Mouse (Mus musculus): Measurements from ENCODE around the gene Ush1c. TPM values are rescaled to one million over a fixed set of nuclear protein-coding genes. Genes with fewer than 3 reads are reported as not detected.

Gene Ush1c
- polyA plus RNA-seq, 1 experiment from 2014 or later: 1.4 TPM

- 77% methylated on average over 5 of the region's 5 CpGs for WGBS
- Histone ChIP-seq H3K9ac (no peak overlapping the region), H3K4me1 (no peaks in the 10 kb centered on the region), H3K36me3 (no peaks in the 10 kb centered on the region), H3K27ac (no peak overlapping the region), H3K4me2 (no peak overlapping the region), H3K27me3 (no peaks in the 10 kb centered on the region), H3K4me3 (no peak overlapping the region), H3K9me3 (no peaks in the 10 kb centered on the region)
- ATAC-seq (ENCODE audit: insufficient number of reproducible peaks, insufficient read depth, low FRiP score, low TSS enrichment, low read depth): no peak
Observed at GRCm38 (mm10) chr7:46162731-46163130, 75.6 kb downstream of the Ush1c start.

DNA sequence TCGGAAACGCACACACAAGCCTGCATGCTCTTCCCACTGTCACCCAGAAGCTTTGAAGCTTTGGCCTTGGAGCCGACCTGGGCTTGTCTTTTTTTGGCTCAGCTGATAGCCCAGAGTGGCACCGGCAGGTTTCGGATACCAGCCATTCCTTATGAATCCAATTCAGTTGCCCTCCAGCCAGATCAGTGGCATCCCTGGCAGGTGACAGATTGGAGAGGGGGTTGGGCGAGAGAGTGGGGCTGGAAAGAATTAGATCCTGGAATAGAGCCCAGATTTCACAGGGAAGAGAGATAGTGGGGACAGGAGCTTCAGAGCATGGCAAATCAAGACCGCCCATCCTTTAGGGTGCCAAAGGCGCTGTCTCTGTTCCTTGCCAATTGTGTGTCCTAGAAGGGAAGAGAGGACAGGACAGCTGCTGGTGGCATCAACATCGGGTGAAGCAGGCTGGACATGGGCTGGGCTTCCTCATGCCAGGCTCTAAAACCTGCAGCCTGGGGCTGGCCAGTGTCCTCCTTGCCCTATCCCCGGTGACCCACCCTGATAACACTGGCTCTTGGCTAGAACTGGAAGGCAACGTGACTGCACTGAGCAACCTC is 76.1 kb downstream of the Ush1c start:
- Histone ChIP-seq H3K27ac (no peak overlapping the region), H3K27me3 (no peaks in the 10 kb centered on the region), H3K4me3 (no peak overlapping the region), H3K9ac (no peak overlapping the region), H3K36me3 (no peaks in the 10 kb centered on the region), H3K9me3 (no peaks in the 10 kb centered on the region), H3K4me1 (no peaks in the 10 kb centered on the region), H3K4me2 (no peak overlapping the region)
- 67% methylated on average over 11 of the region's 11 CpGs for WGBS
- ATAC-seq (ENCODE audit: insufficient number of reproducible peaks, insufficient read depth, low FRiP score, low TSS enrichment, low read depth): no peak

DNA sequence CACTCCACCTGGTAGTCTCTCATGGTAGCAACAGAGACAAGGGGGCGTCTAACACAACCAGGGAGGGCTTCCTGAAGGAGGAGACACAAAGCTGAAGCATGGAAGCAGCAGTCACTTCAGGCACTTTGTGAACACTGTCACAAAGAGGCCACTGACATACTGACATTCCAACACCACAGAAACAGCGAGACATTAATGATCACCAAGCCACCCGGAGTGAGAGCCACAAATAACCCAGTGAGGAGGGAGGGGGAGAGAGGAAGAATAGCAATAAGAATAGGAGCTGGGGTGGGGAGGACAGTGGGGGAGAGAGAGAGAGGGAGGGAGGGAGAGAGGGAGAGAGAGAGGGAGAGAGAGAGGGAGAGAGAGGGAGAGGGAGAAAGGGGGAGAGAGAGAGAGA is 76.7 kb downstream of the Ush1c start:
- no peak for ATAC-seq (ENCODE audit: insufficient number of reproducible peaks, insufficient read depth, low FRiP score, low TSS enrichment, low read depth)
- no peak overlapping the region for H3K27ac ChIP-seq
- 28% methylated on average over 3 of the region's 3 CpGs for WGBS
- H3K4me2 ChIP-seq: no peak overlapping the region
- no peaks in the 10 kb centered on the region for H3K27me3 ChIP-seq
- no peaks in the 10 kb centered on the region for H3K9me3 ChIP-seq
- H3K4me1 ChIP-seq: no peaks in the 10 kb centered on the region
- no peaks in the 10 kb centered on the region for H3K36me3 ChIP-seq
- no peak overlapping the region for H3K4me3 ChIP-seq
- no peak overlapping the region for H3K9ac ChIP-seq

DNA sequence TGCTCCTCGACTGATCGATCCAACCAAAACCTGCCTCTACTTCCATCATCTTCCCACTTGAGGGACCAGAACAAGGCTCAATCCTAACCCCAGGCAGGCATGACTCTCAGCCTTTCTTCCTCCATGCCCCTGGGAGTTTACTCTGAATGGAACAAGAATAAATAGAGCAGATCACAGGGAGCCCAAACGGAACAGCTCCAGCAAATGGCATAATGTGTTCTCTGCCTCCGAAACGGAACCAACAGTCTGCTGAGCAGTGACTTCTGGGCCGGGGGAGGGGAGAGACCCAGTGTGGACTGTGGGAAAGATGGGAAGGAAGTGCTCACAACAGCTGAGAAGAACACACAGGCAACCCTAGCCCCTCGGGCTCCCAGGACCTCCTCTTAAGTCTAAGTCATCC is 80.6 kb downstream of the Ush1c start:
- no peak overlapping the region for H3K4me2 ChIP-seq
- no peaks in the 10 kb centered on the region for H3K36me3 ChIP-seq
- no peak overlapping the region for H3K27ac ChIP-seq
- no peak overlapping the region for H3K9ac ChIP-seq
- H3K4me3 ChIP-seq: no peak overlapping the region
- no peaks in the 10 kb centered on the region for H3K4me1 ChIP-seq
- no peaks in the 10 kb centered on the region; the same call in 1 of the 2 replicates for H3K27me3 ChIP-seq
- WGBS: 72% methylated on average over 7 of the region's 7 CpGs
- no peak for ATAC-seq (ENCODE audit: insufficient number of reproducible peaks, insufficient read depth, low FRiP score, low TSS enrichment, low read depth)
- H3K9me3 ChIP-seq: no peaks in the 10 kb centered on the region

- no peaks in the 10 kb centered on the region; the same call in 1 of the 2 replicates for H3K27me3 ChIP-seq
- no peaks in the 10 kb centered on the region for H3K9me3 ChIP-seq
- no peaks in the 10 kb centered on the region for H3K4me1 ChIP-seq
- no peak overlapping the region for H3K9ac ChIP-seq
- no peak for ATAC-seq (ENCODE audit: insufficient number of reproducible peaks, insufficient read depth, low FRiP score, low TSS enrichment, low read depth)
- no peak overlapping the region for H3K27ac ChIP-seq
- 48% methylated on average over 18 of the region's 18 CpGs for WGBS
- H3K4me3 ChIP-seq: no peak overlapping the region
- no peaks in the 10 kb centered on the region for H3K36me3 ChIP-seq
- no peak overlapping the region for H3K4me2 ChIP-seq
Observed at GRCm38 (mm10) chr7:46154498-46155488, 83.5 kb downstream of the Ush1c start.

- no peaks in the 10 kb centered on the region for H3K4me1 ChIP-seq
- no peaks in the 10 kb centered on the region for H3K9me3 ChIP-seq
- WGBS: 77% methylated on average over 9 of the region's 9 CpGs
- H3K27me3 ChIP-seq: no peaks in the 10 kb centered on the region; the same call in 1 of the 2 replicates
- H3K4me3 ChIP-seq: no peak overlapping the region
- H3K4me2 ChIP-seq: no peak overlapping the region
- H3K36me3 ChIP-seq: no peaks in the 10 kb centered on the region
- H3K27ac ChIP-seq: no peak overlapping the region
- no peak for ATAC-seq (ENCODE audit: insufficient number of reproducible peaks, insufficient read depth, low FRiP score, low TSS enrichment, low read depth)
- H3K9ac ChIP-seq: no peak overlapping the region
Observed at GRCm38 (mm10) chr7:46152819-46153351, 85.4 kb downstream of the Ush1c start.

- no peak overlapping the region for H3K9ac ChIP-seq
- 85% methylated on average over 7 of the region's 7 CpGs for WGBS
- no peak overlapping the region for H3K27ac ChIP-seq
- H3K4me3 ChIP-seq: no peak overlapping the region
- no peaks in the 10 kb centered on the region for H3K36me3 ChIP-seq
- H3K9me3 ChIP-seq: no peaks in the 10 kb centered on the region
- no peak overlapping the region for H3K4me2 ChIP-seq
- no peaks in the 10 kb centered on the region for H3K4me1 ChIP-seq
- H3K27me3 ChIP-seq: no peaks in the 10 kb centered on the region
- no peak for ATAC-seq (ENCODE audit: insufficient number of reproducible peaks, insufficient read depth, low FRiP score, low TSS enrichment, low read depth)
Observed at GRCm38 (mm10) chr7:46147417-46147816, 90.9 kb downstream of the Ush1c start.

GRCm38 (mm10) chr7:46146675-46147308 is 91.5 kb downstream of the Ush1c start:
- H3K4me3 ChIP-seq: no peak overlapping the region
- no peak for ATAC-seq (ENCODE audit: insufficient number of reproducible peaks, insufficient read depth, low FRiP score, low TSS enrichment, low read depth)
- no peaks in the 10 kb centered on the region for H3K4me1 ChIP-seq
- H3K36me3 ChIP-seq: no peaks in the 10 kb centered on the region
- WGBS: 73% methylated on average over 7 of the region's 7 CpGs
- H3K27ac ChIP-seq: no peak overlapping the region
- H3K4me2 ChIP-seq: no peak overlapping the region
- H3K27me3 ChIP-seq: no peaks in the 10 kb centered on the region
- no peaks in the 10 kb centered on the region for H3K9me3 ChIP-seq
- H3K9ac ChIP-seq: no peak overlapping the region

Other genes with a start within 250 kb of the Ush1c start
- gene Abcc6, start 208.2 kb downstream of the Ush1c start, polyA plus RNA-seq (2015; fragmentation: Nextera tagmentation; extraction: Ambion mirVana): 0.25 TPM in 2 replicates
- gene Nomo1, start 204.8 kb downstream of the Ush1c start, polyA plus RNA-seq (2015; fragmentation: Nextera tagmentation; extraction: Ambion mirVana): 28.4 and 33.8 TPM in 2 replicates
- gene Kcnj11, start 137.7 kb downstream of the Ush1c start, polyA plus RNA-seq (2015; fragmentation: Nextera tagmentation; extraction: Ambion mirVana): 0.27 TPM in 1 of 2 replicates, not detected in the other
- gene Abcc8, start 58.5 kb downstream of the Ush1c start, polyA plus RNA-seq (2015; fragmentation: Nextera tagmentation; extraction: Ambion mirVana): 1.3 and 1.8 TPM in 2 replicates
- gene Otog, start 2.5 kb upstream of the Ush1c start, polyA plus RNA-seq (2015; fragmentation: Nextera tagmentation; extraction: Ambion mirVana): 0.08 and 0.14 TPM in 2 replicates
- gene Myod1, start 138.0 kb upstream of the Ush1c start, polyA plus RNA-seq (2015; fragmentation: Nextera tagmentation; extraction: Ambion mirVana): 10.2 and 14.5 TPM in 2 replicates
- 0.34 and 0.39 TPM in 2 replicates for gene Kcnc1, start 158.0 kb upstream of the Ush1c start, polyA plus RNA-seq (2015; fragmentation: Nextera tagmentation; extraction: Ambion mirVana)

Measured in embryonic facial prominence, embryonic 13.5 days (tissue).